In the genomic region with DNA sequence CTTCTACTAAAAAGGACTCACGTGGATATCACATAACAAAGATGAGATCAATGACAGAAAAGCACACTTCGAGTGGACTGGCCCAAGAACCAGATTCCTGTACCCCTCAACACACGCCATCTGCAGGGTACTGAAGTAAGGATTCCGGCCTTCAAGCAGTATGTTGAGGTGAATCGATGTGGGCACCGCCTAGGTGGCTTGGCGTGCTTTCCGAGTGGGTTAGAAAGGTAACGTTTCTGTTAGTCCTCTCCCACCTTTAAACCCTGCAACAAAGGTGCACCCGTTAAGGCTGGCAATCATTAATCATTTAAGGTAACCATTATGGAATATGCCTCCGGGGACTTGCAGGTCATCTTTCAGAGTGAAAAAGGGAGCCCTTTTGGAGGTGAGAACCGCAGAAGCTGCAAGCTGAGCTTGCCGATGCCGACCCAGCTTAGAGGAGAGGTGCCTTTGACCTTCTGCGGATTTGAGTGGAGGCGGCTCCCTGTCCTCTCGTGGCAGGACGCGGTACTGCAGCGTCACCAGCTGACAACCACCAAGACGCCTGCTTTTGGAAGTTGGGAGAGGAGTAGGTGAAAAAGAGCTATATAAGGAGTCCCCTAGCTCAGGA, we compare ENCODE assay signal across 8 mouse cellular contexts. TPM values are rescaled to one million over a fixed set of nuclear protein-coding genes. Genes with fewer than 3 reads are reported as not detected.
A peak's percentile ranks its signal among the peaks of the same experiment; 100 is the strongest.
DNase-seq lines count a peak whose midpoint lies in the region; ATAC-seq lines count a peak whose summit lies in the region.

No protein-coding gene starts in this region.

- H3K27ac ChIP-seq in hindbrain, embryonic 11.5 days (ENCODE audit: low read depth, low read length), result no peak overlapping the region

- H3K9ac ChIP-seq in hindbrain, embryonic 11.5 days (ENCODE audit: low read depth, low read length), result no peak overlapping the region

- no peak for ATAC-seq in hindbrain, embryonic 11.5 days (ENCODE audit: low FRiP score)

- WGBS in hindbrain, embryonic 11.5 days, result 14% methylated on average over 21 of the region's 21 CpGs

- peak; percentile 89 for DNase-seq in R1 (ENCODE audit: low read depth, low spot score)
- peak; percentile 92 to 94 for DNase-seq in cerebellum, postnatal 14 days
- DNase-seq in frontal cortex, postnatal 10 days (ENCODE audit: low spot score in 2 of 2), result peak; percentile 44 to 74
- peak; percentile 88 for DNase-seq in hindbrain, embryonic 11.5 days (ENCODE audit: low spot score)
- peak; percentile 87 to 88 for DNase-seq in layer of hippocampus, postnatal 10 days (ENCODE audit: low spot score in 2 of 2)
- DNase-seq in lung, postnatal 14 days, result peak; percentile 89
- DNase-seq in retina, embryonic 14.5 days (ENCODE audit: low spot score), result peak; percentile 91
- peak; percentile 82 to 84 for DNase-seq in thymus, postnatal 36 days

- H3K36me3 ChIP-seq in hindbrain, embryonic 11.5 days (ENCODE audit: control insufficient read depth, insufficient read depth, low read length), result no peaks in the 10 kb centered on the region

- H3K27me3 ChIP-seq in hindbrain, embryonic 11.5 days (ENCODE audit: control insufficient read depth, insufficient read depth, low read length), result 0 out of 2 replicates have a peak, but pooled peaks cover 2% of the 10 kb centered on the region

- no peak overlapping the region for H3K4me3 ChIP-seq in hindbrain, embryonic 11.5 days (ENCODE audit: low read depth, low read length)

- H3K4me2 ChIP-seq in hindbrain, embryonic 11.5 days (replicated peaks; ENCODE audit: low read depth, low read length), result peak overlapping the region; percentile 28

- H3K9me3 ChIP-seq in hindbrain, embryonic 11.5 days (ENCODE audit: control insufficient read depth, low read length), result no peaks in the 10 kb centered on the region

- no peaks in the 10 kb centered on the region; the same call in 1 of the 2 replicates for H3K4me1 ChIP-seq in hindbrain, embryonic 11.5 days (replicated peaks; ENCODE audit: control insufficient read depth, insufficient read depth, low read length)

RNA-seq across cellular contexts. Expression of a gene that starts 1.6 kb away (rescaled TPM):
- polyA plus RNA-seq in hindbrain, embryonic 11.5 days (2014; fragmentation: Nextera tagmentation; extraction: Ambion mirVana), result 13.0 and 16.3 TPM in 2 replicates
- total RNA-seq in layer of hippocampus, postnatal 10 days (2021), result 1 to 10 TPM; 7.3 to 7.6 TPM

RNA-seq across cellular contexts. Expression of a gene that starts 35.9 kb away (rescaled TPM):
- polyA plus RNA-seq in hindbrain, embryonic 11.5 days (2014; fragmentation: Nextera tagmentation; extraction: Ambion mirVana), result 1.3 and 1.4 TPM in 2 replicates
- total RNA-seq in layer of hippocampus, postnatal 10 days (2021), result 10 to 100 TPM; 11.6 to 12.4 TPM
